Mouse (Mus musculus) frontal cortex, postnatal 14 days (tissue): ENCODE results near the gene Rcl1.

Source experiments
- DNase-seq, 2 experiments: peaks; one replicate each; pipeline ENCODE4 v3.0.0; 2022; ENCODE audit warnings: low spot score in 2 of 2

Gene Rcl1

GRCm38 (mm10) chr19:29151443-29151842, 50.3 kb downstream of the Rcl1 start:
- no peak for DNase-seq

GRCm38 (mm10) chr19:29155552-29155951, 54.4 kb downstream of the Rcl1 start:
- DNase-seq: no peak

GRCm38 (mm10) chr19:29156417-29156816, 55.2 kb downstream of the Rcl1 start:
- no peak for DNase-seq

GRCm38 (mm10) chr19:29157678-29158466, 56.7 kb downstream of the Rcl1 start:
- DNase-seq: no peak

- DNase-seq: no peak
These were observed 57.3 kb downstream of the Rcl1 start for GRCm38 (mm10) chr19:29158486-29158885.

GRCm38 (mm10) chr19:29163817-29164527, 62.8 kb downstream of the Rcl1 start:
- DNase-seq: no peak

GRCm38 (mm10) chr19:29164528-29165166, 63.5 kb downstream of the Rcl1 start:
- DNase-seq: no peak

- DNase-seq: no peak
These were observed 66.8 kb downstream of the Rcl1 start for GRCm38 (mm10) chr19:29167938-29168337.

GRCm38 (mm10) chr19:29180336-29180735, 79.2 kb downstream of the Rcl1 start:
- no peak for DNase-seq

GRCm38 (mm10) chr19:29182166-29182565, 81.0 kb downstream of the Rcl1 start:
- DNase-seq: no peak

- no peak for DNase-seq
These were observed 83.9 kb downstream of the Rcl1 start for GRCm38 (mm10) chr19:29185122-29185521.

- no peak for DNase-seq
These were observed 84.5 kb downstream of the Rcl1 start for GRCm38 (mm10) chr19:29185552-29186232.

GRCm38 (mm10) chr19:29188879-29189278, 87.7 kb downstream of the Rcl1 start:
- DNase-seq: no peak
